Mouse (Mus musculus): ENCODE measurements around the gene Arl15. TPM values are rescaled to one million over a fixed set of nuclear protein-coding genes. Genes with fewer than 3 reads are reported as not detected.

Arl15 gene
- polyA plus RNA-seq, 1 experiment from 2014 or later, result 6.7 TPM

DNA sequence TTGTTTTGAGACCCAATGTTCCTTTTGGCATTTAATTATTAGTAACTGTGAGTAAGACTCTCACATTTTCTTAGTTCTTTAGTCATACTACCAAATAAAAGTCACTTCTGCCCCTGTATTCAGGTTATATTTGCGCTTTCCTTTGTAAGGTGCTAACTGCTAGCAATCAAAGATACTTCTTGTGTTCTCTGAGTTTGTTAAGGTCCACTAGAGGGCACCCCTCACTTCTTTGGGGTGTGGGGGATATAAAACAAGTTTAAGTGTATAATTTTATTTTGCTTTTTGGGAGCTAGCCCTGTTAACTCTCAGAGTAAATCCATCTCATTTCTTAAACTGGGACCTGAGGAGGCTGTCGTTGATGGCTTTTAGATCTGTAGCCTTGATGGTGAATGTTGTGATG is 73.4 kb downstream of the Arl15 start:
- Histone ChIP-seq H3K27me3 (replicated peaks) (no peaks in the 10 kb centered on the region), H3K9ac (no peak overlapping the region), H3K4me2 (replicated peaks) (no peak overlapping the region), H3K4me1 (replicated peaks) (no peaks in the 10 kb centered on the region), H3K27ac (no peak overlapping the region), H3K4me3 (replicated peaks) (no peak overlapping the region), H3K36me3 (no peaks in the 10 kb centered on the region), H3K9me3 (no peaks in the 10 kb centered on the region; the same call in 1 of the 2 replicates)
- WGBS, result 98% methylated on average over 2 of the region's 2 CpGs
- no peak for ATAC-seq

GRCm38 (mm10) chr13:113869212-113870205 is 75.2 kb downstream of the Arl15 start:
- no peak overlapping the region for H3K9ac ChIP-seq
- H3K4me2 ChIP-seq (replicated peaks), result no peak overlapping the region
- H3K27me3 ChIP-seq (replicated peaks), result no peaks in the 10 kb centered on the region
- H3K9me3 ChIP-seq, result no peaks in the 10 kb centered on the region
- H3K36me3 ChIP-seq, result no peaks in the 10 kb centered on the region
- ATAC-seq, result peak; percentile 60; the same call in 1 of the 2 replicates
- 0 out of 2 replicates have a peak, but pooled peaks cover 2% of the 10 kb centered on the region for H3K4me1 ChIP-seq (replicated peaks)
- H3K27ac ChIP-seq, result no peak overlapping the region
- no peak overlapping the region for H3K4me3 ChIP-seq (replicated peaks)
- WGBS, result 69% methylated on average over 20 of the region's 20 CpGs

DNA sequence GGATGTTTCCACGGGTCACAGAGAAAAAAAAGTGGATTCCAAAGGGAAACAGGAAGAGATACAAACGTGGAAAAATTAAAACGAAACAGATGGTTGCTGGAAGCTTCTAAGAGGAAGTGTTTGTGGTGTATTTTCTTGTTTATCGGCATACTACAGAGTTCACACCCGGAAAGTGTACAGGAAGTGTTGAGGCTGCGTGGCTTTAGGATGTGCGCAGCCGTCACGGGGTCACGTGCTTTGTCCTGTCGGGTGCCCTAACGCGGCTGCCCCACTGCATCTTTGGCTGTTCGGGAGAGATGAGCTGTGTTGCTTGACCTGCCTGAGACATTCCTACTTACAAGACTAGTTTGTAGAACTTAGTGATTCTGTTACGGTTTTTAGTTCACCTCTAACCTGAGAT is 76.1 kb downstream of the Arl15 start:
- H3K4me1 ChIP-seq (replicated peaks), result 0 out of 2 replicates have a peak, but pooled peaks cover 2% of the 10 kb centered on the region
- no peak overlapping the region for H3K9ac ChIP-seq
- no peak overlapping the region for H3K27ac ChIP-seq
- H3K27me3 ChIP-seq (replicated peaks), result no peaks in the 10 kb centered on the region
- 78% methylated on average over 15 of the region's 15 CpGs for WGBS
- no peak for ATAC-seq
- no peak overlapping the region for H3K4me3 ChIP-seq (replicated peaks)
- no peak overlapping the region for H3K4me2 ChIP-seq (replicated peaks)
- H3K36me3 ChIP-seq, result no peaks in the 10 kb centered on the region
- H3K9me3 ChIP-seq, result no peaks in the 10 kb centered on the region

GRCm38 (mm10) chr13:113871853-113872252 is 77.5 kb downstream of the Arl15 start:
- WGBS, result 55% methylated on average over 13 of the region's 13 CpGs

DNA sequence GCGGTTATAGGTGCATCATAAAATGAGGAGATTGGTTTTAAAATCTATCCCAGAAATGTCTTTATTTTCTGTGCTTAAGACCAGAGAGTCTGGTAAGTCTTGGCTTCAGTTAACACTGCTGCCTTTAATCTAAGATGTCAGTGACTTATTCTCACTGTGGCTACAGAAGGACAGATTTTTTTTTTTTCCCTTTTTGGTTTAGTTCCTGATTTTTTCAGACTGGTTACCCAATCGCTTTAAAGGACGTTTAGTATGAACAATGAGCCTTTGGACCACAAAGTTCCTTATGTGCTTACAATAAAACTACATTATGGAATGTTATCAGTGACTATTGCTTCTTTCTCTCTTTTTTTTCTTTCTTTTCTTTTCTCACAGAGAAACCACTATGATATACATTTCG is 81.4 kb downstream of the Arl15 start:
- no peak for ATAC-seq
- WGBS, result 54% methylated on average over 4 of the region's 4 CpGs

More at GRCm38 (mm10) chr13:113871853-113872252, 77.5 kb downstream of the Arl15 start:
- Histone ChIP-seq H3K4me2 (replicated peaks) (0 out of 2 replicates have a peak overlapping the region, but pooled peaks have one; percentile 11), H3K9ac (no peak overlapping the region), H3K4me3 (replicated peaks) (no peak overlapping the region), H3K36me3 (no peaks in the 10 kb centered on the region), H3K27ac (no peak overlapping the region), H3K4me1 (replicated peaks) (0 out of 2 replicates have a peak, but pooled peaks cover 2% of the 10 kb centered on the region), H3K27me3 (replicated peaks) (no peaks in the 10 kb centered on the region), H3K9me3 (no peaks in the 10 kb centered on the region)
- ATAC-seq, result no peak

DNA sequence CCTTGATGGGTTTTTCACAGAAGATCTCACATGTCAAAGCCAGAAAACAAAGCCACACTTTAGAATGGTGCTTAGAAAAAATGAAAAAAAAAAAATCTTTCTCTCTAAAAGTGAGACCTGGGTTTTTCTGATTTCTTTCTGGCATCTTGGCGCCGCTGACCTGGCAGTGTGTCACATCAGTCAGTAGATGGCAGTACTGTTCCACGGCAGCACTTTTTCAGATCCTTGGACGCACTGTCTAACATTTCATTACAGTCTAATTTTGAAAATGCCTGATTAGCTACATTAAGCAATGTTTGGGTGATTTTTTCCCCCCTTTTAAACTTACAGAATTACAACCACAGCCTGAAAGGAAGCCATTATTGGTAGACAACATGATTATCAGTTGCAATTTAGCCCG is 83.1 kb downstream of the Arl15 start:
- ATAC-seq, result 0 out of 2 replicates have a peak, but pooled peaks have one; percentile 52
- no peak overlapping the region for H3K4me2 ChIP-seq (replicated peaks)
- H3K9me3 ChIP-seq, result no peaks in the 10 kb centered on the region
- no peak overlapping the region for H3K9ac ChIP-seq
- H3K4me3 ChIP-seq (replicated peaks), result no peak overlapping the region
- no peaks in the 10 kb centered on the region for H3K36me3 ChIP-seq
- H3K4me1 ChIP-seq (replicated peaks), result 0 out of 2 replicates have a peak, but pooled peaks cover 8% of the 10 kb centered on the region
- H3K27ac ChIP-seq, result no peak overlapping the region
- WGBS, result 12% methylated on average over 5 of the region's 5 CpGs
- no peaks in the 10 kb centered on the region for H3K27me3 ChIP-seq (replicated peaks)

More for the DNA sequence above, 81.4 kb downstream of the Arl15 start:
- Histone ChIP-seq H3K4me1 (replicated peaks) (0 out of 2 replicates have a peak, but pooled peaks cover 8% of the 10 kb centered on the region), H3K27ac (no peak overlapping the region), H3K9me3 (no peaks in the 10 kb centered on the region), H3K36me3 (no peaks in the 10 kb centered on the region), H3K9ac (no peak overlapping the region), H3K4me3 (replicated peaks) (no peak overlapping the region), H3K4me2 (replicated peaks) (no peak overlapping the region), H3K27me3 (replicated peaks) (no peaks in the 10 kb centered on the region)

- Histone ChIP-seq H3K9ac (no peak overlapping the region), H3K4me2 (replicated peaks) (no peak overlapping the region), H3K4me3 (replicated peaks) (no peak overlapping the region), H3K4me1 (replicated peaks) (0 out of 2 replicates have a peak, but pooled peaks cover 6% of the 10 kb centered on the region), H3K9me3 (no peaks in the 10 kb centered on the region), H3K27me3 (replicated peaks) (no peaks in the 10 kb centered on the region), H3K36me3 (no peaks in the 10 kb centered on the region), H3K27ac (no peak overlapping the region)
- WGBS, result 87% methylated on average over 12 of the region's 12 CpGs
- ATAC-seq, result no peak
Measured at GRCm38 (mm10) chr13:113878571-113878970, 84.3 kb downstream of the Arl15 start.

DNA sequence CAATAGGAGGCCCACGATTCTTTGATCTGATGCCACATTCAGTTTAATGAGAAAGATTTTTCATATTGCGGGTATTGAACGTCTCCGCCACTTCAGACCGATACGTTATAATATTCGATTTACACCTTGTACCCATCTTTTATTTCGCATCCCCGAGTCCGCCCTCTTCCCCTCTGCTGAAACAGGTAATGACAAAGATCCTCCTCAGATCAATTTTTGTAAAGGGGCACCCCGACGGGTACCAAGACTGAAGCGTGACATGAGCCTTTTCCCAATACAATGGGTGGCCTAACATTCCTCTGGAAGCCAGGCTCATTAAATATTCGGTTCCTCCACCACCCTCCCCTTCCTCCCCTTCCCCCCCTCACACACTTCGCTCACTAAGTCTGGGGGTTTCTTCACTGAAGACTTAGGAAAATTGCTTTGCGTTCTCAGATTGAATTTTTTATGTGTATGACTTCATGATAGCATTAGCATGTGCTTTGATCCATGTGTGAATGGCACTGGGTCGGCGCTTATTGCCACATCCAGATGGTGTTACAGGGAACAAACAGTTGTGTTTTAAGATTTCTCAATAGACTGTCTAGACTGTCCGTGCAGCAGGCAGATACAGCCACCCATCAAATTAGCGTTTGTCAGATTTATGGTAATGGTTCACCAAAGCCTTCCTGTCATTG is 85.5 kb downstream of the Arl15 start:
- Histone ChIP-seq H3K36me3 (no peaks in the 10 kb centered on the region), H3K27me3 (replicated peaks) (no peaks in the 10 kb centered on the region), H3K9ac (no peak overlapping the region), H3K9me3 (no peaks in the 10 kb centered on the region), H3K4me3 (replicated peaks) (no peak overlapping the region), H3K4me1 (replicated peaks) (0 out of 2 replicates have a peak, but pooled peaks cover 6% of the 10 kb centered on the region), H3K27ac (no peak overlapping the region), H3K4me2 (replicated peaks) (no peak overlapping the region)
- 62% methylated on average over 20 of the region's 20 CpGs for WGBS
- no peak for ATAC-seq

- WGBS, result 55% methylated on average over 19 of the region's 19 CpGs
- H3K9me3 ChIP-seq, result no peaks in the 10 kb centered on the region
- no peak for ATAC-seq
Measured at GRCm38 (mm10) chr13:113880564-113881171, 86.4 kb downstream of the Arl15 start.

DNA sequence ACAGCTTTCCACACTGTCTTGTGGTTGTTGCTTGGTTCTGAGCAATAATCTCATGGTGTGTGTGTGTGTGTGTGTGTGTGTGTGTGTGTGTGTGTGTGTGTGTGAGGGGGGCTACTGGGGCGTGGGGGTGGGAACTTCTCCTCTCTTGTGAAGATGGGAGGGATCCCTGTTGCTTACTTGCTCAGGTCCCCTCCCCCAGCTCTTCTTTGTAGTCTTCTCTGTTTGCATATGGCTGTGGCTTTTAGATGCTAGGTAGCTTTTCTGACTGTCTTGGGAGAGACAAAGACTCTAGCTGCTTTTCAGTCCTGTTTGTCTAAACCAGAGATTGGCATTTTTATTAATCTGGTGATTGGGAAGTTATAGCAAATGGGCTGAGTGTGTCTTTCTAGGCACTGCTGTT is 88.7 kb downstream of the Arl15 start:
- Histone ChIP-seq H3K36me3 (no peaks in the 10 kb centered on the region), H3K4me2 (replicated peaks) (no peak overlapping the region), H3K4me1 (replicated peaks) (0 out of 2 replicates have a peak, but pooled peaks cover 6% of the 10 kb centered on the region), H3K4me3 (replicated peaks) (no peak overlapping the region), H3K27ac (no peak overlapping the region), H3K9me3 (no peaks in the 10 kb centered on the region), H3K9ac (no peak overlapping the region), H3K27me3 (replicated peaks) (no peaks in the 10 kb centered on the region)
- WGBS, result 40% methylated on average over 1 of the region's 1 CpGs
- no peak for ATAC-seq

More at GRCm38 (mm10) chr13:113880564-113881171, 86.4 kb downstream of the Arl15 start:
- H3K27me3 ChIP-seq (replicated peaks), result no peaks in the 10 kb centered on the region
- H3K36me3 ChIP-seq, result no peaks in the 10 kb centered on the region
- no peak overlapping the region for H3K9ac ChIP-seq
- no peak overlapping the region for H3K27ac ChIP-seq
- H3K4me1 ChIP-seq (replicated peaks), result 0 out of 2 replicates have a peak, but pooled peaks cover 6% of the 10 kb centered on the region
- no peak overlapping the region for H3K4me2 ChIP-seq (replicated peaks)
- no peak overlapping the region for H3K4me3 ChIP-seq (replicated peaks)

GRCm38 (mm10) chr13:113887090-113887489 is 92.8 kb downstream of the Arl15 start:
- Histone ChIP-seq H3K4me3 (replicated peaks) (no peak overlapping the region), H3K9me3 (no peaks in the 10 kb centered on the region), H3K27ac (no peak overlapping the region), H3K4me2 (replicated peaks) (no peak overlapping the region), H3K27me3 (replicated peaks) (no peaks in the 10 kb centered on the region), H3K9ac (no peak overlapping the region), H3K4me1 (replicated peaks) (peaks cover 3% of the 10 kb centered on the region; the same call in 1 of the 2 replicates), H3K36me3 (no peaks in the 10 kb centered on the region)
- no peak for ATAC-seq
- WGBS, result 84% methylated on average over 6 of the region's 6 CpGs

DNA sequence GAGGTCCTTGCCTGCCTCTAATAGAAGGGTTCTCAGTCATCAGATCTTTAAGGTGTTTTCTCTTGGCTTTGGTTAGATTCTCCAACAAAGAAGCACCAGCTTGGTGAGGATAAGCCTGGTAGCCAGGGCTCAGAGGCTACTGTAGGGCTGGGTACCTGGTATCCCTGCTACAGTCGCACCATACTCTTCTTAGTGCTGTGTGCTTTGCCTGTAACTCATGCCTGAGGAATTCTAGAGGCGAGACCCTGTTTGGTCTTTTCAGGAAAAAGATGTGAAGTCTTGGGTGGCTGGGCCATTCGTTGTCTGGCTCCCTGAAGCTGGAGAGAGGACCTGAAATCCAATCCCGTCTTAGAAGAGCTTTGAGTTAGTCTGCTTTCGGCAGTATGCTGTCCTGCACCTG is 93.8 kb downstream of the Arl15 start:
- 66% methylated on average over 5 of the region's 5 CpGs for WGBS
- no peak overlapping the region for H3K27ac ChIP-seq
- H3K4me2 ChIP-seq (replicated peaks), result no peak overlapping the region
- no peaks in the 10 kb centered on the region for H3K36me3 ChIP-seq
- H3K9me3 ChIP-seq, result no peaks in the 10 kb centered on the region
- ATAC-seq, result no peak
- H3K4me1 ChIP-seq (replicated peaks), result peaks cover 3% of the 10 kb centered on the region; the same call in 1 of the 2 replicates
- H3K4me3 ChIP-seq (replicated peaks), result no peak overlapping the region
- H3K9ac ChIP-seq, result no peak overlapping the region
- H3K27me3 ChIP-seq (replicated peaks), result no peaks in the 10 kb centered on the region

Data from intestine, embryonic 15.5 days (tissue).